Mouse (Mus musculus) hindbrain, embryonic 10.5 days (tissue): ENCODE measurements around the gene Fshr. TPM values are rescaled to one million over a fixed set of nuclear protein-coding genes. Genes with fewer than 3 reads are reported as not detected.
"Not testable (repeated sequence)": the region's sequence is repeated elsewhere in the genome, so short reads cannot be mapped to it uniquely, and the experiment has no call there.

Source experiments
- DNase-seq: peaks from one replicate; pipeline ENCODE4 v3.0.0-alpha.2; 2017; ENCODE audit warnings: low spot score
- H3K27ac ChIP-seq: fragments of 300-500 bp; sonication (generic); 2 replicates; pipeline ENCODE4 v1.5.1; 2016; ENCODE audit warnings: mild to moderate bottlenecking, moderate library complexity
- H3K27me3 ChIP-seq: fragments of 300-500 bp; sonication (generic); 2 replicates; pipeline ENCODE4 v1.6.1; 2016; ENCODE audit warnings: mild to moderate bottlenecking; ENCODE audit not compliant: poor library complexity, insufficient read depth, severe bottlenecking
- H3K36me3 ChIP-seq: fragments of 300-500 bp; sonication (generic); 2 replicates; pipeline ENCODE4 v1.6.1; 2016; ENCODE audit warnings: mild to moderate bottlenecking, moderate library complexity
- H3K4me1 ChIP-seq: fragments of 300-500 bp; sonication (generic); replicated peaks from 2 replicates; pipeline ENCODE4 v1.6.1; 2016; ENCODE audit warnings: mild to moderate bottlenecking
- H3K4me3 ChIP-seq: fragments of 300-500 bp; sonication (generic); 2 replicates; pipeline ENCODE4 v1.5.1; 2016; ENCODE audit warnings: mild to moderate bottlenecking, moderate library complexity
- H3K9me3 ChIP-seq: fragments of 300-500 bp; sonication (generic); 2 replicates; pipeline ENCODE4 v1.6.1; 2016; ENCODE audit warnings: mild to moderate bottlenecking, moderate library complexity
- WGBS: fragments of 180-500 bp; shearing (Covaris S2); methylation state at CpG from one replicate; pipeline ENCODE4 v1.1.7; 2016; 5-methylcytosine and 5-hydroxymethylcytosine counted together
- polyA plus RNA-seq: library from polyadenylated mRNA; unstranded; fragments of >200 nt; fragmentation: Nextera tagmentation; extraction: Ambion mirVana; gene quantifications from 2 replicates; pipeline ENCODE4 v1.2.1, GENCODE M21; 2016

Fshr gene
- polyA plus RNA-seq, result not detected in 2 replicates

DNA sequence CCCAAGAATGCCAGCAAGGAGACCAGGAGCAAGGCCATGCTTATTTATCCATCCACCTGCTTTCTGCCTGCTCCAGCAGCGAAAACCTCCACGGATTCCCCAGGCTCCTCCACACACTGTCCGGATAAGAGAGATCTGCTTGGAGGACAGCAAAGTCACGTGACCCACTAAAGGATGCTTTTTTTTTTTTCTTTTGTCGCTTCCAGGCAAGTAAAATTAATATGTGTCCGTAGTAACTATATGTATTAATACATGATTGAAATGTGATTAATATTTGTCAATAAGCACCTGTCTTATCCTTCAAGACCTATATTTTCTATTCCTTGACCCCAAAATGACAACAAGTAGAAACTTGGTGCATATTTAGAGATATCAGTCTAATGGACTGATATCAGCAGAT lies at the start of gene Fshr:
Gene Fshr, minus strand, starts transcription at position 101 of the 400 bp plus-strand sequence.
- H3K9me3 ChIP-seq, result no peaks in the 10 kb centered on the region
- no peak within 1 kb of the TSS for H3K27ac ChIP-seq
- 90% methylated on average over 6 of the region's 6 CpGs for WGBS

DNA sequence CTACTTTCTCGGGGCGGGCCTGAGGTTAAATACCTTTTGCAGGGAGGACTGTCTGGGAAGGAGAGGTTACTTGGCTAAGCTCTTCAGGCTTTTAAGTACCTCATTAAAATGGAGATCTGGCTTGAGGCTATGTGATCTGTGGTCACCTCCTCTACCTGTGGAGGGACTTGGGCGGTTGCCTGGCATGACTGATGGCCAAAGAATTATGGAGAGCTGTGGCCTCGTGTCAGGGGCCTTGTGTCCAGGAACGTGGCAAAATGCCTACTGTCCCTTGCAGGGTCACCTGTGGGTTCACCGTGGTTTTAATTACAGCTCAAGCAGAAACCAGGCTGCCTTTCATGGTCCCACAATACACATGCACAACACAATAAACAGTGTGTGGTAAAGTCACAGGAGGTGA lies 1.7 kb upstream of the Fshr start:
- Histone ChIP-seq H3K9me3 (no peaks in the 10 kb centered on the region), H3K27me3 (no peaks in the 10 kb centered on the region), H3K4me1 (no peaks in the 10 kb centered on the region), H3K36me3 (no peaks in the 10 kb centered on the region), H3K27ac (no peak overlapping the region), H3K4me3 (no peak overlapping the region)
- DNase-seq, result no peak
- 84% methylated on average over 6 of the region's 6 CpGs for WGBS

More for the DNA sequence above, at the start of gene Fshr:
- H3K4me1 ChIP-seq, result no peaks in the 10 kb centered on the region
- DNase-seq, result no peak
- H3K36me3 ChIP-seq, result no peaks in the 10 kb centered on the region
- H3K27me3 ChIP-seq, result no peaks in the 10 kb centered on the region
- no peak within 1 kb of the TSS for H3K4me3 ChIP-seq

DNA sequence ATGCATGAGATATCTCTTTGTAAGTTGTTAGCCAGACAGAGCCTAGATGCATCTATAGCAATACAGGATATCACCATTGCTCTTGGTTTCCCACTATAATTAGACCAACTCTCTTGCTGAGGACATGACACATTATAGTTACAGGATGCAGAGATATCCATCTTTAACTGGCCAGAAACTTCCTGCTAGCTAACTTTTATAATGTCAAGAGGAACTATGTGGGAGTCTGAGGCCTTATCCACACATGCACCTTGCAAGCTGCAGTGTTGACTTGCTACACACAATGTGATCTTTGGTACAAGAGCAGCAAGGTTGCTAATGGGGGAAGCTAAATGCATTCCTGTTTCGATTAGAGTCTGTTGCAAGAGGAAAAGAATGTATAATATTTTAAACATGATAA lies 26.9 kb downstream of the Fshr start:
- Histone ChIP-seq H3K9me3 (no peaks in the 10 kb centered on the region), H3K27ac (no peak overlapping the region), H3K4me1 (no peaks in the 10 kb centered on the region), H3K27me3 (no peaks in the 10 kb centered on the region), H3K4me3 (no peak overlapping the region), H3K36me3 (no peaks in the 10 kb centered on the region)
- no peak for DNase-seq
- WGBS, result 81% methylated on average over 1 of the region's 1 CpGs

GRCm38 (mm10) chr17:89164773-89165172 lies 35.7 kb downstream of the Fshr start:
- Histone ChIP-seq H3K27ac (no peak overlapping the region), H3K27me3 (no peaks in the 10 kb centered on the region), H3K4me3 (no peak overlapping the region), H3K9me3 (no peaks in the 10 kb centered on the region), H3K36me3 (no peaks in the 10 kb centered on the region), H3K4me1 (no peaks in the 10 kb centered on the region)
- no peak for DNase-seq

DNA sequence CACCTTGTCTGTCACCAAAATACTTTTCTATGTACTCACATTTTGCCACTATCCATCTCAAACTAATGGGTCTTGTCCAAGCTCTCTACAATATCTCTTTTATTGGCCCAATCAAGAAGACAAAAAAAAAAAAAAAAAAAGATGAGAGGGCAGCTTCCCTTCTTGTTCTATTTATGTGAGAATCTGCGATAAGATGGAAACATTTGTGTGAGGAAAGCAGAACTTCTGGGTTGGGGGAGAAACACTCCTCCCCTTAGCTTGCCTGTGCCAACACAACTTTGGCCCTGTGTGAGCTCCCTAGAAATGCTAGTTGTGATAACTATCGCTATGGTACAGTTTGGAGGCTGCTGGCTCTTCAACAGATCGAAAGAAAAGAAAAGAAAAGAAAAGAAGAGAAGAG lies 38.0 kb downstream of the Fshr start:
- Histone ChIP-seq H3K27ac (no peak overlapping the region), H3K4me3 (no peak overlapping the region), H3K4me1 (no peaks in the 10 kb centered on the region), H3K9me3 (no peaks in the 10 kb centered on the region), H3K27me3 (no peaks in the 10 kb centered on the region), H3K36me3 (no peaks in the 10 kb centered on the region)
- WGBS, result 92% methylated on average over 3 of the region's 3 CpGs
- DNase-seq, result no peak

DNA sequence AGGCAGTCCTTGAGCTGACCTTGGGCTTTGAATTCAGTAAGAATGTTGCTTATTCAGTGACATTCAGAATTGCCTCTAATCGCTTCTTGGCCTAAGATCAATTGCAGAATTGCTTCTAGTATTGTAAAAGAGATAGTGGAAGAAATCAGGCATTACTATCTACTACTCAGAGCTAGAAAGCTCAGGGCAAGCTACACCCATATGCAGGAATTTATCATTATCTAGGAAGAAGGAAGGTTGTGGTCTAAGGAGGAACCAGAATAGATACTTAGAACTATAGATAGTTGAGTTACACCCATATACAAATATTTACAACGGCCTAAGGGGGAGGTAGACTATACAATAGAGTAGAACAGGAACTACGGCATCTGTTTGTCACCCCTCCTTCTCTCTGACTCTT lies 41.1 kb downstream of the Fshr start:
- 86% methylated on average over 3 of the region's 3 CpGs for WGBS
- H3K4me3 ChIP-seq, DNase-seq, H3K36me3 ChIP-seq, H3K9me3 ChIP-seq, H3K4me1 ChIP-seq, H3K27ac ChIP-seq, H3K27me3 ChIP-seq: not testable (repeated sequence)

- no peaks in the 10 kb centered on the region for H3K4me1 ChIP-seq
- H3K27me3 ChIP-seq, result no peaks in the 10 kb centered on the region
- no peaks in the 10 kb centered on the region for H3K9me3 ChIP-seq
- WGBS, result 80% methylated on average over 6 of the region's 6 CpGs
- H3K36me3 ChIP-seq, result no peaks in the 10 kb centered on the region
- H3K27ac ChIP-seq, result no peak overlapping the region
- no peak for DNase-seq
- no peak overlapping the region for H3K4me3 ChIP-seq
These were observed 55.7 kb downstream of the Fshr start for GRCm38 (mm10) chr17:89144806-89145205.

- Histone ChIP-seq H3K4me3 (no peak overlapping the region), H3K9me3 (no peaks in the 10 kb centered on the region), H3K4me1 (no peaks in the 10 kb centered on the region), H3K27me3 (no peaks in the 10 kb centered on the region), H3K27ac (no peak overlapping the region), H3K36me3 (no peaks in the 10 kb centered on the region)
- WGBS, result 82% methylated on average over 2 of the region's 2 CpGs
- no peak for DNase-seq
These were observed 80.5 kb downstream of the Fshr start for GRCm38 (mm10) chr17:89120023-89120422.

GRCm38 (mm10) chr17:89119250-89119649 lies 81.2 kb downstream of the Fshr start:
- Histone ChIP-seq H3K9me3 (no peaks in the 10 kb centered on the region), H3K4me1 (no peaks in the 10 kb centered on the region), H3K27me3 (no peaks in the 10 kb centered on the region), H3K27ac (no peak overlapping the region), H3K4me3 (no peak overlapping the region), H3K36me3 (no peaks in the 10 kb centered on the region)
- WGBS, result 84% methylated on average over 2 of the region's 2 CpGs
- DNase-seq, result no peak

DNA sequence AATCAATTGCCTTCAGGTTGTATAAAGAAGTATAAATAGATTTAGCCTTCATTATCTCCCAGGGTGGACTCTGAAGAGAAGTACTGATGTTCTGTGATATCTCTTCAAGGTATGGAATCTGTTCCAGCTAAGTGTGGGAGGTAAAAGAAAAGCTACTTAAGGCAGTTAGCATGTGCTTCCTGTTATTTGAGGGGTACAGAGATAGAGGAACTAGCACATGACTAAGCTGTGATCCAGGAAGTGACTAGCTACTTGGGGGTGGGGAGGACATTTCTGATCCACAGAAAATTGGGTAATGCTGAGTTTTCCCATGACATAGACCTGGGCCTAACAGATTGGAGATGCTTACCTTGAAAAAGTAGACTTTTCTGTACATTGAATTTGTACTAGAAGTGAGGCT lies 86.5 kb downstream of the Fshr start:
- Histone ChIP-seq H3K4me1 (no peaks in the 10 kb centered on the region), H3K27me3 (no peaks in the 10 kb centered on the region), H3K4me3 (no peak overlapping the region), H3K9me3 (no peaks in the 10 kb centered on the region), H3K36me3 (no peaks in the 10 kb centered on the region), H3K27ac (no peak overlapping the region)
- no peak for DNase-seq

- H3K4me1 ChIP-seq, result no peaks in the 10 kb centered on the region
- H3K27me3 ChIP-seq, result no peaks in the 10 kb centered on the region
- 92% methylated on average over 5 of the region's 5 CpGs for WGBS
- H3K9me3 ChIP-seq, result no peaks in the 10 kb centered on the region
- no peak overlapping the region for H3K27ac ChIP-seq
- DNase-seq, result no peak
- H3K4me3 ChIP-seq, result no peak overlapping the region
- H3K36me3 ChIP-seq, result no peaks in the 10 kb centered on the region
These were observed 99.6 kb downstream of the Fshr start for GRCm38 (mm10) chr17:89100719-89101350.

- not testable (repeated sequence) for H3K27ac ChIP-seq, H3K27me3 ChIP-seq, H3K9me3 ChIP-seq, H3K36me3 ChIP-seq, H3K4me1 ChIP-seq, DNase-seq, H3K4me3 ChIP-seq
- 78% methylated on average over 1 of the region's 1 CpGs for WGBS
These were observed 100.7 kb downstream of the Fshr start for GRCm38 (mm10) chr17:89099733-89100132.

DNA sequence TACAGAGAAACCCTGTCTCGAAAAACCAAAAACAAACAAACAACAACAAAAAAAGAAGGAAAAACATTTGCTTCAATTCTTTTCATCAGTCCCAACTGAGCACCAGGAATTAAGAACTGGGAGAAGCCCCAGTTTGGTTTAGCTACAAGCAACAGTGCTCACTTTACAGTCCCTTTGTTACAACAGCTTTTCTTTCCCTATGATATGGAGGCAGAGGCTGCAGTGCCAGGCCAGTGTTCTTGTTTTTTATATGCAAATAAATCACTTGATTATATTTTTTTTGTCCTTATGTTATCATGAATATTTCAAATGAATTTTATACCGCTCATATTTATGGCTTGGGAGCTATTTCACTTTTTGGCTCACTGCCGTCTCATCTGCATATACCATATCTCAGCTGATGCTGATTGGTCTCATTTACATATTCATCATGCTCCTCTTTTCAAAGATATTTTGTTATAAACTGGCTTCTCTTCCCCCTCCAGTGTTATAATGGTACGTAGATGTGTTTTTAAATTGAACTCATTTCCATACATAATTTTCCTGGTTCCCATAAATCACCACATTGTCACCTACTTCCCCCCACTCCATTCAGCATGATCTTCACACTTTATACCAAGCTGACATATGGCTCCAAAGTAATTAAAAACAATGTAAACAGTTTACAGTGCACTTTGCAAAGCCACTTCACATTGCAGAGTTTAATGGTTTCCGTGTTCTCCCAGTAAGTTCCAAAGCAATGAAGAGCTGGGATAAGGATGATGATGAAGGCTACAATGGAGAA lies 110.6 kb downstream of the Fshr start:
- no peak overlapping the region for H3K27ac ChIP-seq
- no peaks in the 10 kb centered on the region for H3K9me3 ChIP-seq
- no peaks in the 10 kb centered on the region for H3K27me3 ChIP-seq
- no peak overlapping the region for H3K4me3 ChIP-seq
- no peak for DNase-seq
- H3K36me3 ChIP-seq, result no peaks in the 10 kb centered on the region
- 89% methylated on average over 5 of the region's 5 CpGs for WGBS
- H3K4me1 ChIP-seq, result no peaks in the 10 kb centered on the region
